Mouse (Mus musculus): ENCODE measurements around the gene Fbln2. TPM values are rescaled to one million over a fixed set of nuclear protein-coding genes. Genes with fewer than 3 reads are reported as not detected.

Gene Fbln2
- polyA plus RNA-seq, 1 experiment from 2014 or later, result 19.5 TPM

DNA sequence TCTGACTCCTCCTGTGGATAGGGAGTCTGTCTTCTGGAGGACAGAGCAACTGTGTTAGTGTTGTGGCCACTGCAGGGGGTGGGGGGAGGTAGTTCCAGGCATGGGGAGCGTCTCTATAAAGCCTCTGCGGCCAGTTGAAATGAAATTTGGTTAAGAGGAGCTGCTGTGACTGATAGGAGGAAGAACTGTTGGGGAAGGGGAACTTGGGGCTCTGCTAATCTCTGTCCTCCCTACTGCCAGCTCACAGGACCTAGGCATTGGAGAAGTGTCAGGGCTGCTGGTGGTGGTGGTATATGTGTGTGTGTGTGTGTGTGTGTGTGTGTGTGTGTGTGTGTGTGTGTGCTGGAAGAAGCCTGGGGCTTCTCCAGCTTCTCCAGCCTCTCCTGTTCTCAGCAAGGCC is 25.0 kb downstream of the Fbln2 start:
- H3K27ac ChIP-seq (ENCODE audit: low read depth, low read length), result no peak overlapping the region
- no peak for ATAC-seq
- no peak for TF ChIP-seq CTCF (IDR thresholded peaks at IDR 0.05; ENCODE audit: low read depth)

DNA sequence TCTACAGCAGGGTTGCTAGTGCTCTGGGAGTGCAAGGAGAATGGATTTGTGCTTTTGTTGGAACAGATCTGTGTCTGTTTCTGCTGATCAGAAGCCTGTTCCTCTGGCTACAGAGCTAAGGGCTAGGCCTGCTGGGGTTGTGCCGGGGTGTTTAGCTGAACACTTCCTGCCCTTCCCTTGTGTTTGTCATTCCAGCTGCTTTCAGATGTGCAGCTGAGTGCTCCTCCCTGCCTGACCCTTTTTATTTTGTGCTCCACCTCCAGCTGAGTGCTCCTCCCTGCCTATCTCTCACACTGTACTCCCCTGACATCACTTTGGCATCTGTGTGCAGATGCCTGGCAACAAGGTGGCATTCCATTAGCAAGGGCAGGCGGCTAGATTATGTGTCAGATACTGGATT is 28.3 kb downstream of the Fbln2 start:
- no peaks in the 10 kb centered on the region for H3K4me1 ChIP-seq (replicated peaks; ENCODE audit: control insufficient read depth, insufficient read depth, low read length)
- no peak for TF ChIP-seq CTCF (IDR thresholded peaks at IDR 0.05; ENCODE audit: low read depth)
- no peak overlapping the region for H3K9ac ChIP-seq (ENCODE audit: low read depth, low read length)
- no peak for ATAC-seq
- no peak overlapping the region for H3K4me2 ChIP-seq (replicated peaks; ENCODE audit: low read depth)
- no peaks in the 10 kb centered on the region for H3K36me3 ChIP-seq (ENCODE audit: control insufficient read depth, insufficient read depth)
- no peak overlapping the region for H3K27ac ChIP-seq (ENCODE audit: low read depth, low read length)
- WGBS, result 65% methylated on average over 2 of the region's 2 CpGs
- H3K27me3 ChIP-seq (replicated peaks; ENCODE audit: control insufficient read depth, insufficient read depth, low read length), result no peaks in the 10 kb centered on the region
- no peaks in the 10 kb centered on the region for H3K9me3 ChIP-seq (ENCODE audit: control insufficient read depth)
- H3K4me3 ChIP-seq (ENCODE audit: low read depth, low read length), result no peak overlapping the region

More for the DNA sequence above, 25.0 kb downstream of the Fbln2 start:
- Histone ChIP-seq H3K4me1 (replicated peaks; ENCODE audit: control insufficient read depth, insufficient read depth, low read length) (no peaks in the 10 kb centered on the region), H3K9ac (ENCODE audit: low read depth, low read length) (no peak overlapping the region), H3K4me3 (ENCODE audit: low read depth, low read length) (no peak overlapping the region), H3K9me3 (ENCODE audit: control insufficient read depth) (no peaks in the 10 kb centered on the region), H3K4me2 (replicated peaks; ENCODE audit: low read depth) (no peak overlapping the region), H3K27me3 (replicated peaks; ENCODE audit: control insufficient read depth, insufficient read depth, low read length) (no peaks in the 10 kb centered on the region), H3K36me3 (ENCODE audit: control insufficient read depth, insufficient read depth) (no peaks in the 10 kb centered on the region)
- WGBS, result 68% methylated on average over 2 of the region's 2 CpGs

DNA sequence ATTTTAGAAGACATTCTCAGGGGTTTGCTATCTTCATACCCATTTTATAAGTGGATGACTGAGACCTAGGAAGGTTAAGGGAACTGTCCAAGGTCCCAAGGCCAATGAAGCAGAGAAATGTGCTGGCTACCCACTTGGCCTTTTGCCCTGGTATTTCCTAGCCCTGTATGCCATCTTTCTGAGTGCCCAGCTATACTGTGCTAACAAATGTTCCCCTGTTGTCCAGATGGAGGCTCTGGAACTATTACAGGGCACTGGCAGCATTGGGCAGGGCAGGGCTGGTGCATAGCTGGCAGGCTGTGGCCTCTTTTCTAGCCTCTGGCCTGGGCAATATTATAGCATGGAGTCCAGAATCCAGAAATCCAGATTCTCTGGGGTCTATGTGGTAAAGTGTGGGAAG is 28.7 kb downstream of the Fbln2 start:
- TF ChIP-seq CTCF (IDR thresholded peaks at IDR 0.05; ENCODE audit: low read depth), result no peak
- no peak overlapping the region for H3K27ac ChIP-seq (ENCODE audit: low read depth, low read length)
- H3K4me1 ChIP-seq (replicated peaks; ENCODE audit: control insufficient read depth, insufficient read depth, low read length), result no peaks in the 10 kb centered on the region
- H3K36me3 ChIP-seq (ENCODE audit: control insufficient read depth, insufficient read depth), result no peaks in the 10 kb centered on the region
- H3K4me2 ChIP-seq (replicated peaks; ENCODE audit: low read depth), result no peak overlapping the region
- H3K9me3 ChIP-seq (ENCODE audit: control insufficient read depth), result no peaks in the 10 kb centered on the region
- ATAC-seq, result no peak
- H3K27me3 ChIP-seq (replicated peaks; ENCODE audit: control insufficient read depth, insufficient read depth, low read length), result no peaks in the 10 kb centered on the region
- no peak overlapping the region for H3K9ac ChIP-seq (ENCODE audit: low read depth, low read length)
- no peak overlapping the region for H3K4me3 ChIP-seq (ENCODE audit: low read depth, low read length)

DNA sequence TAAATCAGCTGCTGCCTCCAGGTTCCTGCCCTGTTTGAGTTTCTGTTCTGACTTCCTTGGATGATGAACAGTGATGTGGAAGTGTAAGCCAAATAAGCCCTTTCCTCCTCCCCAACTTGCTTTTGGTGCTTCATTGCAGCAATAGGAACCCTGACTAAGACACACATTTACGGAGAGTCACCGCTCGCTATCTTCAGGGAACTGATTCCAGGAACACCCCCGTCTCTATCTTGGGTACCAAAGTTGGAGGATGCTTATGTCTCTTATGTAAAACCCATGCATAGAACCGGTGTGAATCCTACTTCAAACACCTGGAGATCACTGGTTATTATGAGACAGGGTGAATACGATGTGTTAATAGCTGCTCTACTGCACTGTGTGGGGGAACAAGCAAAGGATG is 31.1 kb downstream of the Fbln2 start:
- ATAC-seq, result no peak
- no peak for TF ChIP-seq CTCF (IDR thresholded peaks at IDR 0.05; ENCODE audit: low read depth)
- no peaks in the 10 kb centered on the region for H3K4me1 ChIP-seq (replicated peaks; ENCODE audit: control insufficient read depth, insufficient read depth, low read length)
- no peaks in the 10 kb centered on the region for H3K36me3 ChIP-seq (ENCODE audit: control insufficient read depth, insufficient read depth)
- H3K9me3 ChIP-seq (ENCODE audit: control insufficient read depth), result no peaks in the 10 kb centered on the region
- H3K4me3 ChIP-seq (ENCODE audit: low read depth, low read length), result no peak overlapping the region
- no peak overlapping the region for H3K4me2 ChIP-seq (replicated peaks; ENCODE audit: low read depth)
- WGBS, result 55% methylated on average over 6 of the region's 6 CpGs
- H3K9ac ChIP-seq (ENCODE audit: low read depth, low read length), result no peak overlapping the region
- H3K27me3 ChIP-seq (replicated peaks; ENCODE audit: control insufficient read depth, insufficient read depth, low read length), result no peaks in the 10 kb centered on the region
- no peak overlapping the region for H3K27ac ChIP-seq (ENCODE audit: low read depth, low read length)

DNA sequence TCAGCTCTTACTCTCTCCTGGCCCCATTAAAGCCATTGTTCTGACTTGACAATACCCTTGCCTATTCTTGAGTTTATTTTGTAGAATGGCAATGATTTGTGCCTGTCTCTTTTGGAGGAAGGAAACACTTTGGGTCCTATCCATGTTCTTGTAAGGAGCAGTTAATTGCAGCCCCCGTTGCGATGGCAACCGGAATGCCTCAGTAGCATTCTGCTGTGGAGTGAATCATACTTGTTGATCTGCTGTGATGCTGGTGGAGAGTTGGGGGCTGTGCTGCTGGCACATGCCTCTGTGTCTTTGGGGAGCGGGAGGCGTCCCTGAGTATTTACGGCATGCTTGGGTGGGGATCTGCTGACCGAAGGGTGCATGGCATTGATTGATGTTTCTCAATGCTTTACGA is 32.1 kb downstream of the Fbln2 start:
- no peaks in the 10 kb centered on the region for H3K4me1 ChIP-seq (replicated peaks; ENCODE audit: control insufficient read depth, insufficient read depth, low read length)
- no peak for TF ChIP-seq CTCF (IDR thresholded peaks at IDR 0.05; ENCODE audit: low read depth)

DNA sequence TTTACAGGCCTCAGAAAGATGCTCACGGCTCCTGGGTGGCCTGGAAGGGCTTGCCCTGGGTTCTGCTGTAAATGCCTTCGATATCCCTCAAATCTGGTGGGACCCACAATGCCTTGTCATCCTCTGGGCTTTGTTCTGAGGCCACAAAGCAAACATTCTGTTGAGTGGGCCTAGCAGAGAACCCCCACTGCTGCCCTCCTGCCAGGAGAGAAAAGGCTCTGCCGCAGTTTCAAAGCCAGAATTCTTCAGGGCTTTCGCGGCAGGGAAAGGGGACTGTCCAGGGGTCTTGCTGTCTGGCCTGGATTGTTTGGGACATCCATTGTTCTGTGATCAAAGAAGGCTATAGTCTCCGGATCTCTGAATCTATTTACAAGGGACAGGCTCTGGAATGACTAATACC is 33.1 kb downstream of the Fbln2 start:
- Histone ChIP-seq H3K4me2 (replicated peaks; ENCODE audit: low read depth) (no peak overlapping the region), H3K27me3 (replicated peaks; ENCODE audit: control insufficient read depth, insufficient read depth, low read length) (no peaks in the 10 kb centered on the region), H3K9ac (ENCODE audit: low read depth, low read length) (no peak overlapping the region), H3K9me3 (ENCODE audit: control insufficient read depth) (no peaks in the 10 kb centered on the region), H3K36me3 (ENCODE audit: control insufficient read depth, insufficient read depth) (no peaks in the 10 kb centered on the region), H3K4me3 (ENCODE audit: low read depth, low read length) (no peak overlapping the region), H3K27ac (ENCODE audit: low read depth, low read length) (no peak overlapping the region), H3K4me1 (replicated peaks; ENCODE audit: control insufficient read depth, insufficient read depth, low read length) (no peaks in the 10 kb centered on the region)
- WGBS, result 34% methylated on average over 6 of the region's 6 CpGs
- ATAC-seq, result no peak
- TF ChIP-seq CTCF (IDR thresholded peaks at IDR 0.05; ENCODE audit: low read depth), result no peak

More for the DNA sequence above, 32.1 kb downstream of the Fbln2 start:
- 36% methylated on average over 8 of the region's 8 CpGs for WGBS
- no peak overlapping the region for H3K4me3 ChIP-seq (ENCODE audit: low read depth, low read length)
- H3K27me3 ChIP-seq (replicated peaks; ENCODE audit: control insufficient read depth, insufficient read depth, low read length), result no peaks in the 10 kb centered on the region
- H3K4me2 ChIP-seq (replicated peaks; ENCODE audit: low read depth), result no peak overlapping the region
- H3K27ac ChIP-seq (ENCODE audit: low read depth, low read length), result no peak overlapping the region
- no peaks in the 10 kb centered on the region for H3K9me3 ChIP-seq (ENCODE audit: control insufficient read depth)
- no peak for ATAC-seq
- no peaks in the 10 kb centered on the region for H3K36me3 ChIP-seq (ENCODE audit: control insufficient read depth, insufficient read depth)
- no peak overlapping the region for H3K9ac ChIP-seq (ENCODE audit: low read depth, low read length)

DNA sequence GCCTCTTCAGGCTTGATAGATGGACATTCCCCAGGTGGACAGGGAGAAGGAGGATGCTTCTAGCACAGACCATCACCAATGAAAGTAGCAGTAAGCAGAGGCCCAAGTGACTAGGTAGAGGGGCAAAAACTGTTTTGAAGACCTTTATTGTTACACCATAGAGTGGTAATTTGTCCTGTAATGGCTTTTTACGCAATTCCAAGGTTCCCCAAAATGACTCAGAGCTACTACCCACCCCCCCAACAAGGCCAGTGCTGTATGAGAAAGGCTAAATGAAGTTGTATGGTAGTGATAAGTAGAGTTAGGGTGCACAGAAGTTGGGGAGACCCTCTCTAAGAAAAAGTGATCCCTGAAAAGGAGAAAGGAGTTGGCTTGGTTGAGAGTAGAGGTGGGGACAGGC is 35.1 kb downstream of the Fbln2 start:
- Histone ChIP-seq H3K4me1 (replicated peaks; ENCODE audit: control insufficient read depth, insufficient read depth, low read length) (no peaks in the 10 kb centered on the region), H3K27ac (ENCODE audit: low read depth, low read length) (no peak overlapping the region), H3K4me2 (replicated peaks; ENCODE audit: low read depth) (no peak overlapping the region), H3K27me3 (replicated peaks; ENCODE audit: control insufficient read depth, insufficient read depth, low read length) (no peaks in the 10 kb centered on the region), H3K9me3 (ENCODE audit: control insufficient read depth) (no peaks in the 10 kb centered on the region), H3K4me3 (ENCODE audit: low read depth, low read length) (no peak overlapping the region), H3K36me3 (ENCODE audit: control insufficient read depth, insufficient read depth) (no peaks in the 10 kb centered on the region), H3K9ac (ENCODE audit: low read depth, low read length) (no peak overlapping the region)
- TF ChIP-seq CTCF (IDR thresholded peaks at IDR 0.05; ENCODE audit: low read depth), result no peak
- no peak for ATAC-seq
- 88% methylated on average over 1 of the region's 1 CpGs for WGBS

Measured in intestine, postnatal 0 days (tissue).